Mouse (Mus musculus) limb, embryonic 13.5 days (tissue): Measurements from ENCODE around the gene Prss45. TPM values are rescaled to one million over a fixed set of nuclear protein-coding genes. Genes with fewer than 3 reads are reported as not detected.

Experiments
- ATAC-seq: fragments of 200-750 bp; cut with Nextera tagmentation; 2 replicates; pipeline ENCODE4 v1.8.0; 2017; ENCODE audit warnings: low read depth, moderate number of reproducible peaks, moderate TSS enrichment; ENCODE audit not compliant: low FRiP score
- H3K27ac ChIP-seq: fragments of 300-500 bp; sonication (generic); 2 replicates; pipeline ENCODE4 v1.5.1; 2015; ENCODE audit warnings: inconsistent platforms, mild to moderate bottlenecking, moderate library complexity
- H3K27me3 ChIP-seq: fragments of 300-500 bp; sonication (generic); 2 replicates; pipeline ENCODE4 v1.6.1; 2015; ENCODE audit warnings: mild to moderate bottlenecking, inconsistent platforms
- H3K36me3 ChIP-seq: fragments of 300-500 bp; sonication (generic); 2 replicates; pipeline ENCODE4 v1.6.1; 2015; ENCODE audit warnings: inconsistent platforms, mild to moderate bottlenecking, moderate library complexity
- H3K4me1 ChIP-seq: fragments of 300-500 bp; sonication (generic); 2 replicates; pipeline ENCODE4 v1.6.1; 2015; ENCODE audit warnings: inconsistent platforms
- H3K4me2 ChIP-seq: fragments of 300-500 bp; sonication (generic); replicated peaks from 2 replicates; pipeline ENCODE4 v1.6.1; 2015; ENCODE audit warnings: inconsistent platforms, mild to moderate bottlenecking, moderate library complexity
- H3K4me3 ChIP-seq: fragments of 300-500 bp; sonication (generic); 2 replicates; pipeline ENCODE4 v1.5.1; 2015; ENCODE audit warnings: moderate library complexity, mild to moderate bottlenecking, inconsistent platforms
- H3K9ac ChIP-seq: fragments of 300-500 bp; sonication (generic); 2 replicates; pipeline ENCODE4 v1.6.1; 2015; ENCODE audit warnings: mild to moderate bottlenecking, inconsistent platforms
- H3K9me3 ChIP-seq: fragments of 300-500 bp; sonication (generic); 2 replicates; pipeline ENCODE4 v1.6.1; 2016; ENCODE audit warnings: inconsistent platforms
- WGBS: fragments of 180-500 bp; shearing (Covaris S2); methylation state at CpG from one replicate; pipeline ENCODE4 v1.1.7; 2015; 5-methylcytosine and 5-hydroxymethylcytosine counted together
- polyA plus RNA-seq: library from polyadenylated mRNA; unstranded; fragments of >200 nt; fragmentation: Nextera tagmentation; extraction: Ambion mirVana; gene quantifications from 2 replicates; pipeline ENCODE4 v1.2.1, GENCODE M21; 2015

Prss45 gene
- polyA plus RNA-seq, 1 experiment from 2014 or later = not detected

DNA sequence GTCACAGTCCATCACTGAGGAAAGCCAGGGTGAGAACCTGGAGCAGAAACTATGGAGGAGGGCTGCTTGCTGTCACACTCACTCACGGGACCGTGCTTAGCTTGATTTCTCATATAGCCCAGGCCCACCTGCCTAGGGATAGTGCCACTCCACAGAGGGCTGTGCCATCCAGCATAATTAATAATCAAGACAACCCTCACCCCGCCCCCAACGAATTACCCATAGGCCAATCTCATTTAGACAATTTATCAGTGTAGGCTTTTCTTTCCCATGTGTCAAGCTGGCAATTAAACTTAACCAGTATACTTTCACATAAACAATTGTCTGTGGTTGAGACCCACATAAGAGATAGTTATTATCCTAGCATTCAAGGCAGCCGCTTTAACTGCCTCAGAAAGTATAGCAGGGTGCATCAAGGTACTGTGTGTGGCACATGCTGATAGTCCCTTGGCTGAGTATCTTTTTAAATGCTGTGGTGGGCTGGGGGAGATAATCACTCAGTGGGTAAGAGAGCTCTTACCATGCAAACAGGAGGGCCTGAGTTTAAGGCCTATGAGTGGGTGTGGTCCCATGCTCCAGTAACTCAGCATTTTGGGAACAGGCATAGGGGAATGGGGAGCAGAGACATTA is 24.7 kb downstream of the Prss45 start:
- H3K36me3 ChIP-seq = no peaks in the 10 kb centered on the region
- 74% methylated on average over 5 of the region's 5 CpGs for WGBS
- H3K27ac ChIP-seq = no peak overlapping the region
- H3K9me3 ChIP-seq = no peaks in the 10 kb centered on the region
- H3K4me1 ChIP-seq = peaks cover 12% of the 10 kb centered on the region
- H3K4me3 ChIP-seq = no peak overlapping the region
- H3K4me2 ChIP-seq = no peak overlapping the region
- no peak for ATAC-seq
- H3K27me3 ChIP-seq = peaks cover 26% of the 10 kb centered on the region
- H3K9ac ChIP-seq = no peak overlapping the region

DNA sequence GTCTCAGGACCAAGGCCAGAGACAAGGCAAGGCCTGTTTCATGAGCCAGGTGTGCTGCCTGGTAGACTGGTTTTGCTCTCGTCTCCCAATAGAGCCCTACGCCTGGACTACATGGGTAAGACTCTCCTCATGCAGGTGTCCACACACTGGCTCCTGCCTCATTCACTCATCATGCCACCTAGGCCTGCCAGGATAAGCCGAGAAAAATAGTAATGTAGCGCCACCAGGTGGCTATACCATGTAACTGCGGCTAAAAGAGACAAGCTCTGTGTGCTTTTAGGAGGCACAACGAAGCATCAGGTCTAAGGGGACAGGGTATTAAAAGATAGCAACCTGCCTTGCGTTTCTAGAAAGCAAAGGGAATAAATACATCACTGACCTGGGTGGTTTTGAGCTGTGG is 36.6 kb downstream of the Prss45 start:
- Histone ChIP-seq H3K36me3 (no peaks in the 10 kb centered on the region), H3K4me2 (no peak overlapping the region), H3K27me3 (peaks cover 32% of the 10 kb centered on the region), H3K9me3 (no peaks in the 10 kb centered on the region), H3K9ac (no peak overlapping the region), H3K4me3 (no peak overlapping the region), H3K4me1 (peaks cover 30% of the 10 kb centered on the region), H3K27ac (no peak overlapping the region)
- 18% methylated on average over 7 of the region's 7 CpGs for WGBS
- ATAC-seq = no peak

DNA sequence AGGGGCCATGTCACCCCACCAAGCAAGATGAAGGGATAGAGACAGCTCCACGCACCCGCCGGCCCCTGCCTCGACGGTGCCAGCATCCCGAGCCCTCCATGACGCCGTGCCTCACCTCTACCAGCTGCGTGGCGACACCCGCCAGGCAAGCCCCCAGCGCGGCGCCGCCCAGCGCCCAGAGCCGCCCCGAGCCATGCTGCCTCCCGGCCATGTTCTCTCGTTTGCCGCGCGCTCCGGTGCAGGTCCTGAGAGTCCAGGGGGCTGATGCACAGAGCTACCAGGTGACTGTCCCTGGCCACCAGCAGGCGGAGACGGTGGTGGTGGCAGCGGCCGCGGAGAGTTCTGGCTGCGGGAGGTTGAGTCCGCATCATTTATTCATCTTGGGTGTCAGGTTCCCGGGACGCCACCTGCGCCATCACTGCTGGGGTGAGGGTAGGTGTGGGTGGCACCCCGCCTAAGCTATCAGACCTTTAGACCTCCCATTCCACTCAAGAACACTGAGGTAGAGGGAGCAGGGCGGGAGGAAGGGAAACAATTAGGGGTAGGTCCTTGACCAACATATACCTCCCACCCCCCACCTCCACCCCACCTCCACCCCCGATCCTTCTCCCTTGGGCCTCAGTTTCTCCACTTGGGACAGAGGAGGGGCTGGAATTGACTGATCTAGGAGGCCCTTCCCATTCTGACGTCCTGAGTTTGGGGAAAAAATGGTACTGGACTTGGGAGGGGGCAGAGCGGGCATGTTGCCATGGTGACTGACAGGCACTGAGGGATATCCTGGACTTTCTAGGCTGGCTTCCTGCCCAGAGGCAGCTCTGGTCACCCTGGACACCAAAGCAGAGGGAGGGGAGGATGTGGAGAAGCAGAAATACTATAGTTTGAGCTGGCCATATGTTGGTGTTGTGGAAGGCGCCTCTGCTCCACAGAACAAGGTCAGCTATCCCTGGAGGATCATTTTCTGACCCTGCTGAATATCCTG is 39.6 kb downstream of the Prss45 start:
- peak; percentile 57 for ATAC-seq
- WGBS = 7% methylated on average over 40 of the region's 40 CpGs

DNA sequence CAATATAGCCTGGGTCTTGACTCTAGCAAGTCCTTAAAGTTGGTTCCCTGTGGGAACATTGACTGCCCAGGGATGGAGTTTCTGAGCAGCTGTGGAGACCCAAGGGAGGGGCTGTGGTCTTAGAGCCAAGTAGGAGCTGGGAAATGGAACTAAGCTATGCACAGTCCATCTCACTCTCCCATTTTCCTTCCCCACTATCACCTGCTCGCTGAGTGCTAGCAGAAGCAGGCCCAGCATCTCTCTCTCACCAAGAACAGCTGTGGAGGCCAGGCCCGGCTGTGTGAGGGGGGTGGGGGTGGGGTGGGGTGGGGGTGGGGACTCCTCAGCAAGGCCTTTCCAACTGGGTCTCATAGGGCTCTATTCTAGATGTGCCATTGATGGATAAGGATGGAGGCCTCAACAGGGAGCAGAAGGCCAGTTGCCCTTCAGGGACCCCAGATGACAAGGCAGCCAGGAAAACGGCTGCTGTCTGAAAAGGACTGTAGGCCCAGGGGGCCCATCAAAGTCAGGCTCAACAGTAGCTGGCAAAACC is 40.3 kb downstream of the Prss45 start:
- WGBS = 6% methylated on average over 3 of the region's 3 CpGs
- Histone ChIP-seq H3K27ac (no peak overlapping the region), H3K4me3 (no peak overlapping the region), H3K9me3 (no peaks in the 10 kb centered on the region), H3K36me3 (no peaks in the 10 kb centered on the region), H3K4me1 (peaks cover 29% of the 10 kb centered on the region), H3K4me2 (peak overlapping the region; percentile 63; the same call in 1 of the 2 replicates), H3K27me3 (peaks cover 61% of the 10 kb centered on the region), H3K9ac (no peak overlapping the region)
- ATAC-seq = peak; percentile 37; the same call in 1 of the 2 replicates

More for the DNA sequence above, 39.6 kb downstream of the Prss45 start:
- H3K4me1 ChIP-seq = peaks cover 23% of the 10 kb centered on the region
- H3K27me3 ChIP-seq = peaks cover 54% of the 10 kb centered on the region
- peak overlapping the region; percentile 63 for H3K4me2 ChIP-seq
- peak overlapping the region; percentile 45; the same call in 1 of the 2 replicates for H3K9ac ChIP-seq
- no peak overlapping the region for H3K27ac ChIP-seq
- H3K9me3 ChIP-seq = no peaks in the 10 kb centered on the region
- H3K4me3 ChIP-seq = peak overlapping the region; percentile 32
- no peaks in the 10 kb centered on the region for H3K36me3 ChIP-seq

DNA sequence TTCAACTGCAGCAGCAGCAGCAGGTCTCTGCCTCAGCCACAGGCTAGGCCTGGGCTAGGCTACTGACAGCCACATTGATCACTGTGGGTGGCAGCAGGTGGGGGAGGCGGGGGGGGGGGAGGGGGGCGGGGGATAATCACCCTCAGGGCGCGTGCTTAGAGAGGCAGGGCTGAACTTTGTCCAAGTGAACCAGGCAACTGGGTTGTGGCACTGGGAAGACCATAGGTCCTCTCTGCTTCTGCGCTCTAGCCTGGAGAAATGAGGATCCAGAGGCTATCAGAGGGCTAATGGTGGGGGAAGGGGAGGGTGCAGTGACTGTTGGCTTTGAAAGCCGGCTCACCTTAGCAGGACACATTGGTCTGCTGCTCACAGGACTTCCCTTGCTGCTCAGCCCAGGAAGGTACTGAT is 40.9 kb downstream of the Prss45 start:
- H3K4me3 ChIP-seq = no peak overlapping the region
- 26% methylated on average over 4 of the region's 6 CpGs for WGBS
- H3K27ac ChIP-seq = no peak overlapping the region
- H3K4me1 ChIP-seq = peaks cover 29% of the 10 kb centered on the region
- no peak overlapping the region for H3K4me2 ChIP-seq
- no peak for ATAC-seq
- H3K27me3 ChIP-seq = peaks cover 65% of the 10 kb centered on the region
- no peaks in the 10 kb centered on the region for H3K36me3 ChIP-seq
- H3K9me3 ChIP-seq = no peaks in the 10 kb centered on the region
- no peak overlapping the region for H3K9ac ChIP-seq

DNA sequence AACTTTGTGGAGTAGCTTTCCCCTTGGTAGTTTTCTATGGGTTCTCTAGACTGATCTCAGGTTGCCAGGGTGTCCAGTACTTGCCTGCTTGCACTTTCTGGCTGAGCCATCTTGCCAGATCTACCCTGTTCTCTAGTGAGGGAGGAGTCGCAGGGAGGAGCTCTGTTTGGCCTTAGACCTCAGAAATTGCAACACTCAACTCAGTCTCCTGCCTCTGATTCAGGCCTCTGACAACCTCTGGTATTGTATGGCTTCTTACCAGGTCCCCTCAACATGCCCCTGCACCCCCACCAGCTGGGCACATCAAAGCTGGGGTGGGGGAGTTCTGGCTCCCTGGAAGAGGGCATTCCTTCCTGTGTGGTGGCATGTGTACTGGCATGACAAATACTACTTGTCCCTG is 43.0 kb downstream of the Prss45 start:
- Histone ChIP-seq H3K4me2 (no peak overlapping the region), H3K9me3 (no peaks in the 10 kb centered on the region), H3K4me3 (no peak overlapping the region), H3K4me1 (peaks cover 35% of the 10 kb centered on the region), H3K27ac (no peak overlapping the region), H3K9ac (no peak overlapping the region), H3K27me3 (peaks cover 78% of the 10 kb centered on the region), H3K36me3 (no peaks in the 10 kb centered on the region)
- 80% methylated on average over 1 of the region's 1 CpGs for WGBS
- ATAC-seq = no peak

DNA sequence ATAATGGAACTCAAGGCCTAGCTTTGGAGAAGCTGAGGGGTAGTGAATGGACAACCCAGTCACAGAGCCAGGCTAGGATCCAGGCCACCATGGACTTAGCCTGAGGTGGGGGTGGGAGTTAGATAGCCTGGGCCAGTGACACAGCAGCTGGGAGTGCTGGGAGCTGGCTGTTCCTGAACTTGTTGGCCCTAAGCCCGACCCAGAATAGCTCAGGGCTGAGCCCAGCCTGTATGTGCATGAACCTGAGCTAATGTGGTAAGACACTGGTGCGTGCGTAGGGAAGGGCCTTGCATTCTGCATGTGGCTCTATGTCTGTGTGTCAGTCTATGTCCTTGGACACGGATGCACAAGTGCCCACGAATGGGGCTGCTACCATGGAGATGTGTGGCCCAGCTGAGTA is 43.5 kb downstream of the Prss45 start:
- H3K4me2 ChIP-seq = no peak overlapping the region
- no peak for ATAC-seq
- H3K27me3 ChIP-seq = peaks cover 74% of the 10 kb centered on the region
- no peak overlapping the region for H3K9ac ChIP-seq
- H3K4me3 ChIP-seq = no peak overlapping the region
- WGBS = 91% methylated on average over 5 of the region's 5 CpGs
- H3K36me3 ChIP-seq = no peaks in the 10 kb centered on the region
- H3K9me3 ChIP-seq = no peaks in the 10 kb centered on the region
- H3K4me1 ChIP-seq = peaks cover 35% of the 10 kb centered on the region
- no peak overlapping the region for H3K27ac ChIP-seq

DNA sequence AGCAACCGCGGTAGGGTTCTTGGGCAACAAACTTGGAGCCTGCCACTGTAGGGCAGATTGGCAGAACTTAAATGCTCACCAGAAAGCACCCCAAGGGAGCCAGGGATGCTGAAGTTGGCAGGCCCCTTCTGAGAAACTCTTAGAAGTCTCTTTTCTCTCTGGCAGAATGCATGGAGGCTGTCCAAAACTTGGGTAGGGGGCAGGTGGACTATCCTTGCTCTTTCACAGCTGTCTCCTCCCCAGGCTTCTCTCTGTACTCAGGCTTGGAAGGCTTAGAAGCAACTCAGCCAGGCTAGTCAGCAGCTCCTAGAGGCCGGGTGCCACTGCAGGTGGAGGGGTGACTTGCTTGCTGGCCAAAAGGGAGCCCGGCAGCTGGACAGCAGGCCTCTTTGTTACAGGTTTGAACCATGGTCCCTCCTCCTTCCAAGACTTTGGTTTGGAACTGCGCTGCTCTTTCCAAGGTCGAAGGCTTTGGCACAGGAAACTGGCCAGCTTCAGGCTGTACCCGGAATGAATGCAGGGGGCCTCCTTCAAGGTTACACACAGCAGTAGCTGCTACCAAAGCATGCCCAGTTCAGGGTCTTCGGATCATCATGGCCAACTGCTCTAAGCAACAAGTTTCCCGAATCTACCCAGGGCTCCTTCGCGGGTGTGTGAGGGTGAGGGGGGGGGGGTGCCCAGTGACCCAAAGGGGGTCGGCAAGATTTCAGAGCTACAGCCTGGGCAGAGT is 45.0 kb downstream of the Prss45 start, which contains the start of gene Als2cl:
TSS of gene Als2cl (plus strand) at position 680 of the 730 bp plus-strand sequence.
- peaks cover 25% of the 10 kb centered on the region for H3K4me1 ChIP-seq
- H3K9ac ChIP-seq = peak within 1 kb of the TSS; percentile 66
- 0 out of 2 replicates have a peak, but pooled peaks have one; percentile 24 for ATAC-seq
- H3K9me3 ChIP-seq = no peaks in the 10 kb centered on the region
- peak within 1 kb of the TSS; percentile 88 for H3K4me2 ChIP-seq
- H3K27me3 ChIP-seq = peaks cover 60% of the 10 kb centered on the region
- peak within 1 kb of the TSS; percentile 60 for H3K4me3 ChIP-seq
- no peaks in the 10 kb centered on the region for H3K36me3 ChIP-seq
- H3K27ac ChIP-seq = no peak within 1 kb of the TSS
- WGBS = 16% methylated on average over 12 of the region's 12 CpGs

DNA sequence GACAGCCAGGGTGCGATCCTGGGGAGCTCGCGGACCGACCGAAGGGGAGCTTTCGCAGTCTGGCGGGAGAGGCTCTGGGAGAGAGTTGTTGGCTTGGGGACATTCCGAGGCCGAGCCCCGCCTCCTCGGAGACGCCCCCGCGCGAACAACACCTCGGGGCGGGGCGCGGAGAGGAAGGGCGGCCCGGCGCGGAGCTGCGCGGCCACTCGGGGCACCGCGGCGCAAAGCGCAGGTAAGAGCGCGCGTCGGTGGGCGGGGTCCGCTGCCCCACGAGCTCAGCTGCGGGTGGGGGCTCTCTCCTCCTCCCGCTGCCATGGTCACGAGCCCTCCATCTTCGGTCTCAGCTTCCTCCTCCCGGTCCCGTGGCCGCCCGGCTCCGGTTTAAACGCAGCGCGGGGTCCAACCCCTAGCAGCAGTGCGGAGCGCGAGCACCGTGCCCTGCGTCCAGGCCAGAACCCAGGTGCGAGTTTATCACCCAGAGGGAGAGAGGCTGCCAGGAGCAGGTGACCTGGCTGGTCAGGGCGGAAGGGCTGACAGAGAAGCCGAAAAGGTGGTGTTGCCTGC is 45.7 kb downstream of the Prss45 start, which contains the start of gene Tmie:
TSS of gene Tmie (minus strand) at position 116 of the 564 bp plus-strand sequence.
- peaks cover 18% of the 10 kb centered on the region for H3K4me1 ChIP-seq
- peak within 1 kb of the TSS; percentile 60 for H3K4me3 ChIP-seq
- no peaks in the 10 kb centered on the region for H3K36me3 ChIP-seq
- peaks cover 57% of the 10 kb centered on the region for H3K27me3 ChIP-seq
- peak within 1 kb of the TSS; percentile 88 for H3K4me2 ChIP-seq
- ATAC-seq = peak; percentile 80
- H3K27ac ChIP-seq = no peak within 1 kb of the TSS
- H3K9ac ChIP-seq = peak within 1 kb of the TSS; percentile 66
- WGBS = under 1% methylated on average over 57 of the region's 57 CpGs
- no peaks in the 10 kb centered on the region for H3K9me3 ChIP-seq

DNA sequence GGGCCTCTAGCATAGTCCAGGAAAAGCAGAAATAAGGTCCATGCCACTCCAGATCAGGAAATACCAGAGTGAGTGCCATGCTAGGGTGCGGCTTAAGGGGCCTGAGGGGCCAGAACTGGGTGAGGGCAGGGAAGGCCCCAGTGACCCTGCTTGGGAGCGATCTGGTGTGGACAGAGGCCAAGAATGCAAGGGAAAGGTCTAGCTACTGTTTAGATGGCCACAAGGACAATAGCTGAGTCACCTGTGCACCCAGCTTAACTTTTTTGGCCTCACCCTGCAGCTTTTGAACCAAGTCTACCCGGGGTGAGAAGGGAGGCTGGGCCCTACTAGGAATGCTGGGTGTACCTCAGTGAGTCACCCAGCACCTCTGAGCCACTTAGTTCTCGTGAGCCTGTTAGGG is 46.4 kb downstream of the Prss45 start:
- Histone ChIP-seq H3K4me2 (peak overlapping the region; percentile 88), H3K4me3 (peak overlapping the region; percentile 60), H3K27ac (no peak overlapping the region), H3K4me1 (peaks cover 13% of the 10 kb centered on the region), H3K27me3 (peaks cover 55% of the 10 kb centered on the region), H3K9me3 (no peaks in the 10 kb centered on the region), H3K9ac (no peak overlapping the region; the same call in 1 of the 2 replicates), H3K36me3 (no peaks in the 10 kb centered on the region)
- ATAC-seq = 0 out of 2 replicates have a peak, but pooled peaks have one; percentile 2
- 67% methylated on average over 4 of the region's 4 CpGs for WGBS

DNA sequence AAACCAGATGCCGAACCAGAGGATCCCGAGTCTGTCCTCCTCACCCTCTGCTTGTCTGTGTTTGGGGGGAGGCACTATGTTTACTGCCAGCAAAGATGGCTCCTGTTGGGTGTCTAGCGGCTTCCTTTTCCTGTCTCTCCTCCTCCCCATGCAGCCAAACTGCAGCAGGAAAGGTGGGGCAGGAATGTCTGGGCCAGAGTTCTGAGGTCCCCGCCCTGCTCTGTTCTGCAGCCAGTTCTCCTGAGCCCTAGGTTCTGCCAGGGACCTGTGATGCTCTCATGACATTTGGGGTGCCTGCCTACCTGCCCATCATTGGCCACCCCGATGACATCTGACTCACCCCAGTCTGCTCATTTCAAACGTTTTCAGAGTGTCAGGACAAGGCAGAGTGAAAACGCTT is 47.6 kb downstream of the Prss45 start:
- 76% methylated on average over 7 of the region's 7 CpGs for WGBS
- no peak overlapping the region for H3K4me2 ChIP-seq
- H3K4me3 ChIP-seq = no peak overlapping the region
- H3K9ac ChIP-seq = no peak overlapping the region
- H3K36me3 ChIP-seq = no peaks in the 10 kb centered on the region
- H3K4me1 ChIP-seq = peaks cover 13% of the 10 kb centered on the region
- H3K27ac ChIP-seq = no peak overlapping the region
- H3K27me3 ChIP-seq = peaks cover 52% of the 10 kb centered on the region
- ATAC-seq = no peak
- no peaks in the 10 kb centered on the region for H3K9me3 ChIP-seq
